Mouse (Mus musculus) thymus, postnatal 10 days (tissue): Measurements from ENCODE around the gene Gm49630.
"Not testable (repeated sequence)": the region's sequence is repeated elsewhere in the genome, so short reads cannot be mapped to it uniquely, and the experiment has no call there.

Source experiments
- DNase-seq, 2 experiments: peaks; one replicate each; pipeline ENCODE4 v3.0.0; 2021; ENCODE audit warnings: low spot score in 2 of 2

The Gm49630 gene

GRCm38 (mm10) chr17:7371879-7372278, at the start of gene Gm49630:
TSS of gene Gm49630 (minus strand) at chr17:7371979.
- not testable (repeated sequence) for DNase-seq

- DNase-seq, result not testable (repeated sequence)
Observed at GRCm38 (mm10) chr17:7420191-7420973, 48.6 kb upstream of the Gm49630 start.

GRCm38 (mm10) chr17:7414601-7415310, 43.0 kb upstream of the Gm49630 start:
- not testable (repeated sequence) for DNase-seq

GRCm38 (mm10) chr17:7413336-7413735, 41.6 kb upstream of the Gm49630 start:
- not testable (repeated sequence) for DNase-seq

- DNase-seq, result not testable (repeated sequence)
Observed at GRCm38 (mm10) chr17:7399770-7400169, 28.0 kb upstream of the Gm49630 start.

- DNase-seq, result not testable (repeated sequence)
Observed at GRCm38 (mm10) chr17:7398198-7398847, 26.5 kb upstream of the Gm49630 start.

GRCm38 (mm10) chr17:7397079-7397478, 25.3 kb upstream of the Gm49630 start:
- DNase-seq, result not testable (repeated sequence)

- DNase-seq, result not testable (repeated sequence)
Observed at GRCm38 (mm10) chr17:7396288-7396687, 24.5 kb upstream of the Gm49630 start.

GRCm38 (mm10) chr17:7395671-7396070, 23.9 kb upstream of the Gm49630 start:
- DNase-seq, result not testable (repeated sequence)

- not testable (repeated sequence) for DNase-seq
Observed at GRCm38 (mm10) chr17:7395116-7395515, 23.3 kb upstream of the Gm49630 start.

GRCm38 (mm10) chr17:7389898-7390297, 18.1 kb upstream of the Gm49630 start:
- DNase-seq, result not testable (repeated sequence)

GRCm38 (mm10) chr17:7388958-7389356, 17.2 kb upstream of the Gm49630 start:
- DNase-seq, result not testable (repeated sequence)

GRCm38 (mm10) chr17:7388341-7388957, 16.7 kb upstream of the Gm49630 start:
- DNase-seq, result not testable (repeated sequence)

- DNase-seq, result not testable (repeated sequence)
Observed at GRCm38 (mm10) chr17:7386016-7386415, 14.2 kb upstream of the Gm49630 start.

- not testable (repeated sequence) for DNase-seq
Observed at GRCm38 (mm10) chr17:7385364-7385763, 13.6 kb upstream of the Gm49630 start, which contains the start of gene Unc93a2. TSS of gene Unc93a2 (minus strand) at chr17:7385464.

GRCm38 (mm10) chr17:7383167-7384143, 11.7 kb upstream of the Gm49630 start:
- not testable (repeated sequence) for DNase-seq

- not testable (repeated sequence) for DNase-seq
Observed at GRCm38 (mm10) chr17:7382711-7383110, 10.9 kb upstream of the Gm49630 start.

GRCm38 (mm10) chr17:7377907-7378306, 6.1 kb upstream of the Gm49630 start:
- not testable (repeated sequence) for DNase-seq

GRCm38 (mm10) chr17:7376951-7377700, 5.3 kb upstream of the Gm49630 start:
- DNase-seq, result not testable (repeated sequence)

GRCm38 (mm10) chr17:7369401-7369800, 2.4 kb downstream of the Gm49630 start:
- DNase-seq, result not testable (repeated sequence)
